Mouse (Mus musculus) cerebellum, postnatal 36 days (tissue): ENCODE measurements around the gene Epb41l2.

Source experiments
- DNase-seq, 2 experiments: peaks; one replicate each; pipeline ENCODE4 v3.0.0; 2021 to 2022; ENCODE audit warnings: mixed read lengths in 2 of 2

The Epb41l2 gene

DNA sequence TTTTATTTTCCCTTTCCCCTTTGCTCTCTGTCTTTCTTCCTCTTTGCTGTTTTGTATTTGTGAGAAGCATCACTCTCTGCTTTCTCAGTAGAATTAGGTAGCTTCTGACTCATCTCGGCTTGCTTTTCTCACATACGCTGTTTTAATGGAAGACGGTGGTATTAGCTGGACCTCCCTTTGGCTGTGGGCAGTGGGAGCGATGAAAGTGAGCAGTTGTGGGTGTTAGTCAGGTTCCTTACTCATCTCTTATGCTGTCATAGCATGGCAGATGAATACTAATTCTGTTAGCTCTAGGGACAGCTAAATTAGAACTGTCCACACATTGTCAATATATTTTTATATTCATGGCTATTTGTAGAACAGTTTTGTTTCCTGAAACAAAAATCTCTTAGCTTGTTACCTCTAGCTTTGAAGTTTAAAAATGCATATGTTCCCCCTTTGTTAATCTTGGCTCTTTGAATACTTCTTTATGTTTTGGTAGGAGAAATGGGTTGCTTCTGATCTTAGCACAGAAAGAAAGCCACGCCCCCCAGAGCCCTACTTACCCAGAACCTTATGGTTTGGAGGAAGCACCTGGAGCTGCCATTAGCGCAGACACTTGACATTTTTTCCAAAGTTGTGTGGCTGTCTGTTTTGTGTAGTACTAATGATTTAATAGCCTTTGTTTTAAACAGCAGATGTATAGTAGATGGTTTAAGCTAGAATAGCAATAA is 78.1 kb downstream of the Epb41l2 start:
- no peak for DNase-seq

DNA sequence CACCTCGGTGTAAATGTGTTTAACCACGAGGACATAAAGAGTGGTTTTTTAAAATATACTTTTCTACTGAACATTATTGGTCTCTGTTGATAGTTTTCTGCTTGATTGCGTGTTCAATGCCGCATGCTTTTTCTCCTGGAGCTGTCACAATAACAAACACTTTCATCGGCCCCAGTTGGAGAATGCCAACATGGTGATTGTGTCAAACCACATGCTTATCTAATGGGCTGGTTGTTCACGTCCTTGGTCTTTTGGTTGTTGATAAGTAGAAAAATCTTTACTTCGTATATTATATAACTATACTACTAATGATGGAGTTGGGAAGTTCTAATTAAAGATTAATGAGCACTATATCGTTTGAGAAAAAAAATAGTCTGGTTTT is 78.7 kb downstream of the Epb41l2 start:
- DNase-seq, result no peak

GRCm38 (mm10) chr10:25439163-25439562 is 79.6 kb downstream of the Epb41l2 start:
- DNase-seq, result no peak

DNA sequence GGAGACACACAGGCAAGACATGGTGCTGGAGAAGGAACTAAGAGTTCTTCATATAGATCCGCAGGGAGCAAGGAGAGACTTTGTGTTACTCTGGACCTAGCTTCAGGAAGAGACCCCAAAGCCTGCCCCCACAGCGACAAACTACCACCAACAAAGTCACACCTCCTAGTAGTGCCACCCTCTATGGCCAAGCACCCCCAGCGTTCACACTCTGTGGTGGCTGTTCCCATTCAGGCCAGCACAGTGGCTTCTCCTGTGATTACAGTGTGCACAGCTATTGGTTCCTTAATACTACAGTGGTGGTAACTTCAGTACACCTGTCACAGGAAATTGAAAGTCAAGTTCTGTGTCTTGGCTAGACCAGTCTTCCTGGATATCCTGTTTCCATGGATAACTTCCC is 80.3 kb downstream of the Epb41l2 start:
- no peak for DNase-seq

DNA sequence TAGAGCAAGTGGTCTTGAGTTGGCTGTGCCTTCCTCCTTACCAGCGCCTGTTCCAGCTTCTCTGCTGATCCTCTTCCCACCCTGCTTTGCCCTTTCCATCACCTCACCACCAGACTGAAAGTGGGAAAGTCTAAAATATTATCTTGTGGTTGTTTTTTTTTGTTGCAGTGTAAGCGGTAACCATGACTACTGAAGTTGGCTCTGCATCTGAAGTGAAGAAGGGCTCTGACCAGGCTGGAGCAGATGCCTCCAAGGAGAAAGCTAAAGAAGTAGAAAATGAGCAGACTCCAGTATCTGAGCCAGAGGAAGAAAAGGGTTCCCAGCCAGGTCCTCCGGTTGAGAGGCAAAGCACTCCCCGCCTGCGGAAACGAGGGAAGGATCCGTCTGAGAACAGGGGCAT is 81.8 kb downstream of the Epb41l2 start:
- DNase-seq, result no peak

- DNase-seq, result no peak
Measured at GRCm38 (mm10) chr10:25443626-25444025, 84.0 kb downstream of the Epb41l2 start.

DNA sequence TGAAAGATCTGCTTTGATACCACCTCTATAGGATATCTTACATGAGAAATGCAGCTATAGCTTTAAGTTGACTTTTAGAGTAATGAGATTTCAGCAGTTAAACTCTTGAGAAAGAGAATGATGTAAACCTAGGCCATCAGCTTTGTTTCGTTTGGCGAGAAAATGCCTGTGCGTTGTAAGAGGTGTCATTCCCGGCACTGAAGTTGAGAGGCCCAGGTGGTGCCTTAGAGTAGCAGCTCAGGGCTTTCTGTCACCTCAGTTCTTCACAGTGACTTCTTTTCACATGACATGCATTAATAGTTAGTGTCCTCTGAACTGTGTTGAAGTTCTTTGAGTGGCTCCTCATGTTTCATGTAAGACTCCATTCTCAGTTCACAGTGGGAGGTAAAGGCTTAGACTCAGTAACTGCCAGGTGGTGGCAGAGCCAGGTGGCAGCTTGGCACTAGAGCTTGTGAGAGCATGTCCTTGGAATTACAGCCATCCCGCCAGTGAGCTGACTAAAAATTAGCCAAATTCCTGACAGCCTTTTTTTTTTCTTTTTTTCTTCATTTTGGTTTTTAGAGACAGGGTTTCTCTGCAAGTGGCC is 84.7 kb downstream of the Epb41l2 start:
- peak; percentile 6 to 13 for DNase-seq

DNA sequence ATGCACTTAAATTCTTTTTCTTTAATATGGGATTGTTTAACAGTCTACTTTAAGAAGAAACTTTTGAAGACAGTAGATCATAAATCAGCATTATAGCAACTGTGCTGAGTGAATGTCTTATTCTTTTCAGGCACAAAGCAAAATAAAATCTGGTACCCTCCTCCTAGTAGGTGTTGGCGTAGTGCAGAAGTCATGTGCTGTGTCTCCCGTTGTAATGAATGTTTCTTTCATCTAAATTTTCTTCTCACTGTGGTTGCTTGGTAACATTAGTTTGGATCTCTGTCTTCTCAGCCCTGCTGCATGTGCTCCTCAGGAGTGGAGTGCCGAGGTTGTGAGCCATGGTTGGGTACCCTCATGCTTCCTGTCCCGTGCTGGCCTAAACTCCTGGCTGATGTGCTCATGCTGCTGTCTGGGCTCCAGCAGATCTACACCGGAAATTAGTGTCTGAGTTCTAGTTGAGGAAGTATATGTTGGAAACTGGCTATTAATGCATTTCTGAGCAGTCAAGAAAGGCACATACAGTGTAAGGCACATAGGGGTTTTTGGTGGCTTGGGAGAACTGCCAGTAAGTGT is 87.4 kb downstream of the Epb41l2 start:
- no peak for DNase-seq

DNA sequence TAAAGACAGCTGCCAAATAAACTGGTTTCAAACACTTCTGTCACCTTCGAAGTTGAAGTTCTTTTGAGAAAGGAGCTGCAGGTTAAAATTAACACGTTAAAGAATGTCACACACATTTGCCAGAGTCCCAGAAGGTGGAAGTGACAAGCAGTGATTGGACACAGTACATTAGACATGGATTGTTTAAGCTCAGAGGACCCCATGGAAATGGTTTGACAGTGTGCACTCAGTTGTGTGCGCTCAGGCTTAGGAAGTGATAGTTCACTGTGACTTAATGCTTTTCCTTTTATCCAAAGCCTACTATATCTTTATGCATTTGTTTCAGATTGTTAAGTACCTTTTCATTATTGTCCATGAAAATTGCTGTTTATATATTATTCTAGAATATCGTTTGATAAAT is 89.1 kb downstream of the Epb41l2 start:
- DNase-seq, result no peak

DNA sequence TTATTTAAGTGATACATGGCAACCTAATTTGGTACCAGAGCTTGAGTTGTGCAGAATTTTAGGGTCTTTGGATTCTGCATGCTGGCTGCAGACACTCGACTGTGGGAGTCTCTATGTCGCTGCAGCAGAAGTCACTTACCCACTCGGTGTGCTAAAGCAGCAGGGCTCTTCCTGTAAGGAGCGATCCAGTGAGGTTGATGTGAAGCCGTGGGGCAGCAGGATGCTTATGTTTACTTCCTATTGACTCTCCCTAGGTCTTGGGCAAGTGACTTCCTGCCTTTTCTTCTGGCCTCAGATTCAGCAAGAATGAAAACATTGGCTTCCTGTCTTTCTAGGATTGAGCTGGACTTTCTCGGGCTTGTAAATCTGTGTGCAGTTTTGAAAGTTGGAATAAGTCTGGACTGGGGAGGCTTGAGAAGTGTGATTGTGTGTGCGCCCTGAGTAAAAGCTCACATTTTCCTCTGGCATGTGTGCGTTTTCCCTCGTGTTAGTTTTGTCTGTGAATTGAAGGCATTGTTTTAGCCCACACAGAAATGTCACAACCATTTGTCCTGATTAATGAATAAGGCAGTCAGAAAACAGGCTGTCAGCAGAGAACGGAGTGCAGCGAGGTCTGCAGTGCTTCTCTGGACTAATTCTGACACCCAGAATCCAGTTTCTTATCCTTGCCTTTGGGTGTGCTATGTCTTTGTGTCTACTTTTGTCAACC is 89.9 kb downstream of the Epb41l2 start:
- no peak for DNase-seq

DNA sequence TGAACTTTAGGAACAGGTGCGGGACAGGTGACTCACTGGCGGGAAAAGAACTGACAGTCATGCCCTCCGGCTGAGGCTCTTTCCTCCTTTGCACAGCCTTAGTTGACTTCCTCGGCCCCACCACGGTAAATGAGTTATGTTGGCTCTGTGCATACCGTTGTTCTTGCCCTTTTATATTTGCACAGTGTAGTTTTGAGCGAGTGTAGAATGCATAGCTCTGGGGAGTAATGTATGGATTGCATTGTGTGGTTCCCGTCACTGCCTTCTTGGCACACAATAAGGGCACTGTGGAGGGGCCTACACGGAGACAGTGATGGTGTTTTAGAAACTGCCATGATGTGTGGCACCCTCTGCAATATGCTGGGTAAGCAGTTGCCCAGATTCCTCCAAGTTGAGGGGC is 93.6 kb downstream of the Epb41l2 start:
- no peak for DNase-seq

DNA sequence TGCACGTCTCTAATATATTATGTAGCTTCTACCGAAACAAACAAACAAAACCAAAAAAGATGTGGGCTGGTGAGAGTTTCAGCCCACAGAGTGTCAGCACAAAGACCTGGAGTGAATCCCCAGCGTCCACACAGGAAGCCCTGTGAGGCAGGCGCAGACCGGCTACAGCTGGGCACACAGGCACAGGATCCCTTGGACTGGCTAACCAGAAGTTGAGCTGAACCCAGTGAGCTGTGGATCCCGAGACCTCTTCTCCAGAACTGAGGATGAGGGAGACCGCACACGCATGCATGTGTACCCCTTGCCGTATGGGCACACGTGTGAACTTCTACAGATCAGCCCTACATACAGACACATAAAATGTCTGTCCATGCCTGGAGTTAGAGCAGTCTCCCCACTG is 94.2 kb downstream of the Epb41l2 start:
- DNase-seq, result no peak

DNA sequence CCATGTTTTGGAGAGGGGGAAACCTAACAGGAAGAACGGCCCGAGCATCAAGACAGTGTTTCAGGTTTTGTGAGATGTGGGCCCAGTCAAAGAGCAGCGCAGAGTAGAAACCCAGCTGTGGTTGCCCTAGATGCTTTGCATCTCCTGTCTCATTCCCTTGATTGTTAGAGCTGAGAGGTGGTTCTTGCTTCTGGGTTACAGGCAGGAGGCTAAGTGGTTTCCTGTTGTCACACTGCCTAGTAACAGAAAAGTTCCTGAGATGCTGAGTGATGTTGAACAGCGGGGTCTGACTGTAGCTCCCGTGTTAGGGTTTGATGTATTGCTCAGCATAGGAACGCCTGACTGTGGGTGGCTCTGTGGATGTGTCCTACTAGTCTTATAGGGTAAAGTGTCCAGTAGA is 97.5 kb downstream of the Epb41l2 start:
- DNase-seq, result no peak

- no peak for DNase-seq
Measured at GRCm38 (mm10) chr10:25457996-25458395, 98.4 kb downstream of the Epb41l2 start.

DNA sequence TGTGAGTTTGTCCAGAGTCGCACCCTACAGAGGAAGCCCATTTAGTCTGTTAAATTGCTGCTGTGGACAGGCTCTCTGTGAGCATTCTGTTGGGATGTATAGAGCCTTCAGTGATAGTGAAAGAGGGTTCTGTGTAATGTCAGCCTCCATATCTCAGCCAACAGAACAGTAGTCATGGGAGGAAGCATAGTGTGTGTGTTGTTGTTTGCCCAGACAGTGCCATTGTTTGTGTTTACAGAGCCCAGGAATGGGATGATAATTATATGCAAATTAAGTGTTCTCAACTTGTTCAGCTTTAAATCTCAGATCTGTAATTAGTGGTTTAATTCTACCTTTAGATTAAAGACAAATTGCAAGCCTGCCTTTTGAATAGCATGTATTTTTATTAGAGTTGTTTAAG is 102.2 kb downstream of the Epb41l2 start:
- no peak for DNase-seq

DNA sequence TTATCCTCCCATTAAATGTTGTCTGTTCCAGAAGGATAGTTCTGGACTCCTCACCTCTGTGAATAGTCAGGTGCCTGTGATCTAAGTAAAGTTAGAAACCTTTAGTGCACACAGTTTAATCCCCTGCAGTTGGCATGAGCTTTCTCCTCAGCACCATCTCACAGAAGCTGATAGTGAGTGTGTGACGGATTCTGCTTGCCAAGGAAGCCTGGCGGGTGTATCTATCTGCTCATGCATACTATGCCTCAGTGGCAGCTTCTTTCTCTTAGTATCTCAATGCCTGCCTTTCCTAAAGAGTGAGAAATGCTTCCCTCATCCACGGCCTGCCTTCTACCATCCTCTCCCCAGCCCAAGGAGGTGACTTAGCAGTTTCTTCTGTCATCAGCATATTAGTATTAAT is 103.1 kb downstream of the Epb41l2 start:
- no peak for DNase-seq

- no peak for DNase-seq
Measured at GRCm38 (mm10) chr10:25466493-25466892, 106.9 kb downstream of the Epb41l2 start.

DNA sequence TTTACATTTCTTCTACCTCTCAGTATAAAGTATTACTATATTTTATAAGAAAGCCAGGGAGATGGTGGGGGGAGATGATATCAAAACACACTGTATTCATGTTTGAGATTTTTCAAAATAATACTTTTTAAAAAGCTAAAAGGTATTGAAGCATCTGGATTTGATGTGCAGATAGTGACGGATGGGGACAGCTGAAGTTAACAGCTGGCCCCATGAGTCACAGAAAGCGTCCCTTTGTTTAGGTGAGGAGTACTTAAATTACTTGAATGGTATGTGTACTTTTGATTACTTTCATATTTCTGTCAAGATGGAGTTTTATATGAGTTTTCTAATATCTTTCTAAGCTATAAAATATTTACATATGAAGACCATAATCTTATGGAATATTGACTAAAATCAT is 112.3 kb downstream of the Epb41l2 start:
- DNase-seq, result no peak

DNA sequence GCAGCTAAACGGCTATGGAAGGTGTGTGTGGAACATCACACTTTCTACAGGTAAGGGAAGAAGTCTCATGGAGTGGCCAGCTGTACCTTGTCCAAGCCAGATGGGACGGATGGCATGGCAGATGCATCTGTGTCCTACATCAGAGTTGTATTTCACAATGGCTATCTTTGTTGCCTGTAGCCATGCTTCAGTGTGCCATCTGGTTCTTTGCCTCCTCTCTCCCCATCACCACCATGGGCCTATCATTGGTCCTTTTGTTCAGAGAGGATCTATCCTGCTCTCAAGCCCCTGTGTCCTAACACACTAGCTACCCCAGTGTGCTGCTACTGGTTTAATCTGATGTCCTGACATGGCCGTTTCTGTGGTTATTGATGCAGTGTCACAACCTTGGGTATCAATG is 120.1 kb downstream of the Epb41l2 start:
- DNase-seq, result no peak

GRCm38 (mm10) chr10:25482791-25483190 is 123.2 kb downstream of the Epb41l2 start:
- no peak for DNase-seq

GRCm38 (mm10) chr10:25488456-25488855 is 128.9 kb downstream of the Epb41l2 start:
- peak; percentile 52 for DNase-seq

GRCm38 (mm10) chr10:25499323-25500071 is 139.9 kb downstream of the Epb41l2 start:
- DNase-seq, result no peak

GRCm38 (mm10) chr10:25503250-25503649 is 143.7 kb downstream of the Epb41l2 start:
- DNase-seq, result no peak
